Mouse (Mus musculus) forebrain, embryonic 13.5 days (tissue): ENCODE results near the gene Trim26. TPM values are rescaled to one million over a fixed set of nuclear protein-coding genes. Genes with fewer than 3 reads are reported as not detected.
"Not testable (repeated sequence)": the region's sequence is repeated elsewhere in the genome, so short reads cannot be mapped to it uniquely, and the experiment has no call there.

Experiments
- ATAC-seq: fragments of 200-750 bp; cut with Nextera tagmentation; 2 replicates; pipeline ENCODE4 v1.8.0; 2017
- H3K27ac ChIP-seq: fragments of 300-500 bp; sonication (generic); 2 replicates; pipeline ENCODE4 v1.5.1; 2015; ENCODE audit warnings: inconsistent platforms, mild to moderate bottlenecking, moderate library complexity
- H3K27me3 ChIP-seq: fragments of 300-500 bp; sonication (generic); 2 replicates; pipeline ENCODE4 v1.6.1; 2015; ENCODE audit warnings: mild to moderate bottlenecking, inconsistent platforms
- H3K36me3 ChIP-seq: fragments of 300-500 bp; sonication (generic); 2 replicates; pipeline ENCODE4 v1.6.1; 2015; ENCODE audit warnings: mild to moderate bottlenecking, inconsistent platforms; ENCODE audit not compliant: poor library complexity, severe bottlenecking
- H3K4me1 ChIP-seq: fragments of 300-500 bp; sonication (generic); 2 replicates; pipeline ENCODE4 v1.6.1; 2015; ENCODE audit warnings: inconsistent platforms
- H3K4me2 ChIP-seq: fragments of 300-500 bp; sonication (generic); 2 replicates; pipeline ENCODE4 v1.6.1; 2015; ENCODE audit warnings: inconsistent platforms, mild to moderate bottlenecking, moderate library complexity
- H3K4me3 ChIP-seq: fragments of 300-500 bp; sonication (generic); 2 replicates; pipeline ENCODE4 v1.5.1; 2015; ENCODE audit warnings: mild to moderate bottlenecking, inconsistent platforms
- H3K9ac ChIP-seq: fragments of 300-500 bp; sonication (generic); 2 replicates; pipeline ENCODE4 v1.6.1; 2015; ENCODE audit warnings: mild to moderate bottlenecking, inconsistent platforms
- H3K9me3 ChIP-seq: fragments of 300-500 bp; sonication (generic); replicated peaks from 2 replicates; pipeline ENCODE4 v1.6.1; 2016; ENCODE audit warnings: inconsistent platforms
- WGBS: fragments of 180-500 bp; shearing (Covaris S2); methylation state at CpG from one replicate; pipeline ENCODE4 v1.1.7; 2015; 5-methylcytosine and 5-hydroxymethylcytosine counted together
- polyA plus RNA-seq: library from polyadenylated mRNA; unstranded; fragments of >200 nt; fragmentation: Nextera tagmentation; extraction: Ambion mirVana; gene quantifications from 2 replicates; pipeline ENCODE4 v1.2.1, GENCODE M21; 2015

Gene Trim26
- polyA plus RNA-seq, 1 experiment from 2014 or later = 39.2 TPM

DNA sequence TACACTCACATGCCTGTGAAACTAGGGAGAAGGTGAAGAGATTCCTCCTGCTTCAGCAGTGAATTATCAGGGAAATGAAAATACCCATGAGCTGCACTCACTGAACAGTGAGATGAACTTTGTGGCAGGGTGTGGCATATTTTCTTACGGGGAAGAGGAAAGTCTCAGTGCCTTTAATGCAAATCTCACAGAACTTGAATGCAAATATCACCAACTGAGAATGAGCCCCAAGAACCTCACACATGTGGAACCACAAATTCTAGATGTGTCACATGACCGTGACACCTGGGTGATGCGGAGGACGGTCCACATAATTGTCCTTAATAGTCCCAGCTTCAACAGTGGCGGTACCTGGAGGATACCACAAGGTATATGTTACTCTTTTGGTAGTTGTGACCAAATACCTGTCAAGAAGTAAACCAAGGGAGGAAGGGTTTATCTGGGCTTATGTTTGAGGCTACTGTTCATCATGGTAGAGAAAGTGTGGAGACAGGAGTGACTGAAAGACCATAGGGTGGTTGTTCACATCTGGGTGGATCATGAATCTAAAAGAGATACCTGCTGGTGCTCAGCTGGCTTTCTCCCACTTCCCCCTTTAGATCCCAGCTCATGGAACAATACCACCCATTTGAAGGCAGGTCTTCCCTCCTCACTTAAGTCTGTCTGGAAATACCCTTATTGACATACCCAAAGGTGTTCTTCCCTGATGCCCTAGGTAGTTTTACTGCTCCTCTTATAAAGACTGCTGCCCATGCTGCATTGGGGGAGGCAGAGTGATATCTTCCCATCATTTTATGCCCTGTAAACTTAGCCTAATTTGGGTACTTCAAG is 53.4 kb downstream of the Trim26 start, which contains the start of gene Trim40:
TSS of gene Trim40 (minus strand) at position 51 of the 831 bp plus-strand sequence.
- Histone ChIP-seq H3K27me3 (0 out of 2 replicates have a peak, but pooled peaks cover 6% of the 10 kb centered on the region), H3K27ac (no peak within 1 kb of the TSS), H3K4me2 (no peak within 1 kb of the TSS), H3K9me3 (no peaks in the 10 kb centered on the region), H3K36me3 (no peaks in the 10 kb centered on the region), H3K9ac (no peak within 1 kb of the TSS), H3K4me3 (no peak within 1 kb of the TSS), H3K4me1 (no peaks in the 10 kb centered on the region)
- WGBS = 88% methylated on average over 5 of the region's 5 CpGs
- ATAC-seq = no peak

GRCm38 (mm10) chr17:36891496-36891895 is 54.6 kb downstream of the Trim26 start:
- not testable (repeated sequence) for H3K4me3 ChIP-seq, ATAC-seq, H3K9me3 ChIP-seq, H3K27me3 ChIP-seq, H3K36me3 ChIP-seq, H3K4me2 ChIP-seq, H3K4me1 ChIP-seq, H3K9ac ChIP-seq, H3K27ac ChIP-seq
- 93% methylated on average over 1 of the region's 1 CpGs for WGBS

GRCm38 (mm10) chr17:36892362-36892761 is 55.4 kb downstream of the Trim26 start:
- 0 out of 2 replicates have a peak, but pooled peaks cover 6% of the 10 kb centered on the region for H3K27me3 ChIP-seq
- 21% methylated on average over 2 of the region's 2 CpGs for WGBS
- no peak overlapping the region for H3K27ac ChIP-seq
- no peaks in the 10 kb centered on the region for H3K4me1 ChIP-seq
- ATAC-seq = peak; percentile 41; the same call in 1 of the 2 replicates
- H3K4me2 ChIP-seq = no peak overlapping the region
- no peaks in the 10 kb centered on the region for H3K36me3 ChIP-seq
- no peak overlapping the region for H3K4me3 ChIP-seq
- no peaks in the 10 kb centered on the region for H3K9me3 ChIP-seq
- H3K9ac ChIP-seq = no peak overlapping the region

- WGBS = 79% methylated on average over 5 of the region's 5 CpGs
- ATAC-seq = no peak
- H3K4me3 ChIP-seq = no peak overlapping the region
These were observed 56.5 kb downstream of the Trim26 start for GRCm38 (mm10) chr17:36893387-36893786.

DNA sequence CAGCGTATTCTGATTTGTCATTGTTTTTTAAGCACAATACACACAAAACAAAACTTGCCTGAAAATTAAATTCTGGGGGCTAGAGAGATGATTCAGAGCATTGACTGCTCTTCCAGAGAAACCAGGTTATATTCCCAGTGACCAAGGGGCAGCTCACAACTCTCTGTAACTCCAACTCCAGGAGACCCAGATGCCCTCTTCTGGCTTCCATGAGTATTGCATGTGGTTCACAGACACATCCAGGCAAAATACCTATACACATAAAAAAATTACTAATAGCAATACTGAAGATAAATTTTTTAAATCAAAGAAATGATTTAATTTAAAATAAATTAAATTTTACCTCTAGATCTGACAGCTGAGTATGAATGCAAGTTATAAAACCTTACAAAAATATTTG is 59.6 kb downstream of the Trim26 start:
- no peak for ATAC-seq
- no peak overlapping the region for H3K9ac ChIP-seq
- H3K9me3 ChIP-seq = no peaks in the 10 kb centered on the region
- no peak overlapping the region for H3K4me3 ChIP-seq
- H3K27ac ChIP-seq = no peak overlapping the region
- H3K36me3 ChIP-seq = no peaks in the 10 kb centered on the region
- H3K4me2 ChIP-seq = no peak overlapping the region
- no peaks in the 10 kb centered on the region for H3K4me1 ChIP-seq
- WGBS = 88% methylated on average over 1 of the region's 1 CpGs
- H3K27me3 ChIP-seq = no peaks in the 10 kb centered on the region

More at GRCm38 (mm10) chr17:36893387-36893786, 56.5 kb downstream of the Trim26 start:
- no peaks in the 10 kb centered on the region for H3K4me1 ChIP-seq
- H3K4me2 ChIP-seq = no peak overlapping the region
- H3K27ac ChIP-seq = no peak overlapping the region
- H3K9ac ChIP-seq = no peak overlapping the region
- no peaks in the 10 kb centered on the region for H3K36me3 ChIP-seq
- 0 out of 2 replicates have a peak, but pooled peaks cover 6% of the 10 kb centered on the region for H3K27me3 ChIP-seq
- H3K9me3 ChIP-seq = no peaks in the 10 kb centered on the region

DNA sequence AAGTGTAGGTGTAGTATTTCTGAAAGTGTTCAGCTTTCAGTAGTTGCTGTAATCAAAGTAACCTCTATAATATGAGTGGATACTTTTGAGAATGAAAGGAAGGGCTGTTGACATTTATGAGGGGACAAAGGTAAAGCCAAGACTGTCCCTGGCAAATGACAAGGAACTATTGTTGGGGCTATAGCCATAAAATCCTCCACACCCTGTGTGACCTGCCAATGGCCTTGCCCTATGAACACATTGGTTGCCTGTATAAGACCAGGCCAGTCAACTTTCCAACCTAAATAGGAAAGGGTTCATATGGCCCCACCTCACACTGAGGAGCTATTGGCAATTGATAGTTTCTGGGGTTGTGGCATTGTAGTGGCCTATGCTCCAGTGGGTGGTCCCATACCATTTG is 60.1 kb downstream of the Trim26 start:
- Histone ChIP-seq H3K27me3 (no peaks in the 10 kb centered on the region), H3K9me3 (no peaks in the 10 kb centered on the region), H3K36me3 (no peaks in the 10 kb centered on the region), H3K9ac (no peak overlapping the region), H3K4me3 (no peak overlapping the region), H3K4me2 (no peak overlapping the region), H3K4me1 (no peaks in the 10 kb centered on the region), H3K27ac (no peak overlapping the region)
- ATAC-seq = no peak

DNA sequence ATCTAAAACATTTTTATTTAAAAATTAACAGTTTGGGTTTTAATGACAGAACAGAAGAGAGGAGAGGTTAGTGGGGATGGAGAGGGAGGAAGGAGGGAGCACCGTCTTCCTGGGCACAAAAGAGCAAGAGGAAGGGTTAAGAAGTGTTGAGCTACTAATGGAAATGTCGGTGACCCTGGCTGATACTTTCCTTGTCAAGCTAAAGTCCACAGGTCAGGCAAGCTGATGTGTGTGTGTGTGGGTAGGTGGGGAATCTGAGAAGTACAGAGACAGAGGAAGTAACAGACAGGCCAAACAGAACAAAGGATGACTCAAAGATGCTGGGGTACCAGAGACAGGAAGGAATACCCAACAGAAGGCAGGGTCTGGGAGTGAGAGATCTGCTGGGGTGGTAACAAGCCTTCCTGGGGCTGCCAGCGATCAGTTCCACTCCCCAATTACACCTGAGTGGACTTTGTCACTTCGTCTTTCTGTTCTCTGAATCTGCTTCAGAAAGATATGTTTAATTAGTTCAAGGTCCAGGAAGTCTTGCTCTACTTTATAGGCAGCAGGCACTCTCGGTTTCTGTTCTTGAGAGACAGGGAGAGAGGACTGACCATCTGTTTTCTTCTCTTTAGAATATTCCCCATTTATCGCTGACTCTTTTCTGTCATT is 60.7 kb downstream of the Trim26 start, which contains the start of gene Trim31:
TSS of gene Trim31 (plus strand) at position 567 of the 654 bp plus-strand sequence.
- Histone ChIP-seq H3K9me3 (no peaks in the 10 kb centered on the region), H3K4me2 (no peak within 1 kb of the TSS), H3K4me1 (no peaks in the 10 kb centered on the region), H3K9ac (no peak within 1 kb of the TSS; the same call in 1 of the 2 replicates), H3K36me3 (no peaks in the 10 kb centered on the region), H3K27ac (no peak within 1 kb of the TSS), H3K27me3 (no peaks in the 10 kb centered on the region), H3K4me3 (no peak within 1 kb of the TSS)
- WGBS = 75% methylated on average over 6 of the region's 6 CpGs
- no peak for ATAC-seq

DNA sequence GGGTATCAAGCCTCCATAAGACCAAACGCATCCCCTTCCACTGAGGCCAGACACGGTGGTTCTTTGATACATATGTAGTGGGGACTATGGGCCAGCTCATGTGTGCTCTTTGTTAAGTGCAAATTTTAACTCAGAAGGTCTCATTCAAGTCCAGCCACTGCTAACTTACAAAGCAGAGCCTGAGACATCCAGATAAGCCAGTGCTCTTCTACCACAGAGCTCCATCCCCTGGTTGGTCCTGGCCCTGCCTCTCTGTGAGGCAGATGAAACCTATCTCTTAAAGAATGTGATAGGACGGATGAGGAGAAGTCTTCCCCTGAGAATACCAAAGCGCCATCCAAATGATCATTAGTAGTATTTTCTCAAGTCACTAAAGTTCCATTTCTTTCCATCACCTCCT is 62.4 kb downstream of the Trim26 start:
- 87% methylated on average over 4 of the region's 4 CpGs for WGBS
- Histone ChIP-seq H3K9me3 (no peaks in the 10 kb centered on the region), H3K4me1 (no peaks in the 10 kb centered on the region), H3K27ac (no peak overlapping the region), H3K36me3 (no peaks in the 10 kb centered on the region), H3K4me2 (no peak overlapping the region), H3K4me3 (no peak overlapping the region), H3K9ac (no peak overlapping the region), H3K27me3 (no peaks in the 10 kb centered on the region)
- no peak for ATAC-seq

DNA sequence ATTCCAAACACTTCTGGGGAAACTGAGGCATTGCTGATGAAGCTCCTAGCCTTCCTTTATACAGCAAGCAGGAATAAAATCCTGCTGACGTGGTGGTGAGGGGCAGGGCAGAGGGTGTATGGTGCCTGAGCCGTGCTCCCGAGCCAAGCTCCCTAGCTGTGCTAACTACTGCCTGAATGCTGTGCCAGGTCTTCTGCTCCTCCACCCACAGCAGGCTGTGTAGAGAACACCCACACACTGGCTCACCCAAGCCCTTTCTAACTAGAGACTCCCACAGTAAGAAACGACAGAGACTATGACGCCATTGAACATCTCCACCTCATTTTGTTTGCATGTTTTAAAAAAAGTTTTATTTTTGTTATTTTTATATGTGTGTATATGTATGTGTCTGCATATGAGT is 63.1 kb downstream of the Trim26 start:
- 83% methylated on average over 5 of the region's 5 CpGs for WGBS
- H3K4me2 ChIP-seq = no peak overlapping the region
- no peaks in the 10 kb centered on the region for H3K9me3 ChIP-seq
- no peaks in the 10 kb centered on the region for H3K27me3 ChIP-seq
- no peak overlapping the region for H3K9ac ChIP-seq
- H3K36me3 ChIP-seq = no peaks in the 10 kb centered on the region
- H3K4me1 ChIP-seq = no peaks in the 10 kb centered on the region
- no peak for ATAC-seq
- H3K4me3 ChIP-seq = no peak overlapping the region
- no peak overlapping the region for H3K27ac ChIP-seq

DNA sequence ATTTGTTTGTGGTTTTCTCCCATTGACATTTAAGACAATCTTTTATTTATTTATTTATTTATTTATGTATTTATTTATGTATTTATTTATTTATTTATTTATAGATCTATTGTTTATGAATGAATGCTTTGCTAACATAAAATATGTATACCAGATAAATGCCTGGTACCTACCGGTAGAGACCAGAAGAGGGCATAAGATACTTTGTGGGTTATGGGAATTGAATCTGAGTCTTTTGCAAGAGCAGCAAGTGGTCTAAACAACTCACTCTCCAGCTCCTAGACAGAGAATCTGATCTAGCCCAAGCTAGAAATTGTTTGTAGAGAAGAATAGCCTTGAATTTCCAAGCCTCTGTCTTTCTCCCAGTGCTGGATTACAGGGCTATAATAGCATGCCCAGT is 63.8 kb downstream of the Trim26 start:
- ATAC-seq = no peak
- no peak overlapping the region for H3K9ac ChIP-seq
- WGBS = 29% methylated on average over 1 of the region's 1 CpGs
- no peak overlapping the region for H3K4me2 ChIP-seq
- H3K27ac ChIP-seq = no peak overlapping the region
- H3K36me3 ChIP-seq = no peaks in the 10 kb centered on the region
- no peaks in the 10 kb centered on the region for H3K4me1 ChIP-seq
- no peaks in the 10 kb centered on the region for H3K27me3 ChIP-seq
- H3K9me3 ChIP-seq = no peaks in the 10 kb centered on the region
- no peak overlapping the region for H3K4me3 ChIP-seq

GRCm38 (mm10) chr17:36903651-36904050 is 66.7 kb downstream of the Trim26 start:
- H3K9me3 ChIP-seq = no peaks in the 10 kb centered on the region
- no peak overlapping the region for H3K4me2 ChIP-seq
- no peaks in the 10 kb centered on the region for H3K27me3 ChIP-seq
- no peaks in the 10 kb centered on the region for H3K4me1 ChIP-seq
- no peak overlapping the region for H3K27ac ChIP-seq
- WGBS = 75% methylated on average over 3 of the region's 3 CpGs
- H3K4me3 ChIP-seq = no peak overlapping the region
- H3K36me3 ChIP-seq = no peaks in the 10 kb centered on the region
- no peak for ATAC-seq
- H3K9ac ChIP-seq = no peak overlapping the region

- Histone ChIP-seq H3K27ac (no peak overlapping the region), H3K36me3 (no peaks in the 10 kb centered on the region), H3K4me1 (no peaks in the 10 kb centered on the region), H3K27me3 (no peaks in the 10 kb centered on the region), H3K9me3 (no peaks in the 10 kb centered on the region), H3K4me2 (no peak overlapping the region), H3K4me3 (no peak overlapping the region), H3K9ac (no peak overlapping the region)
- WGBS = 41% methylated on average over 1 of the region's 1 CpGs
- ATAC-seq = no peak
These were observed 71.3 kb downstream of the Trim26 start for GRCm38 (mm10) chr17:36908235-36908634.
